25 mouse cellular contexts compared by ENCODE assay signal in genomic region chr11:114119135-114119534, GRCm38 (mm10). TPM values are rescaled to one million over a fixed set of nuclear protein-coding genes. Genes with fewer than 3 reads are reported as not detected.
A peak's percentile ranks its signal among the peaks of the same experiment; 100 is the strongest.
DNase-seq lines count a peak whose midpoint lies in the region; ATAC-seq and TF ChIP-seq lines count a peak whose summit lies in the region.
"Had no signal": no experiment of that assay in that cellular context is flagged by ENCODE, and none has a peak within 500 bp of the region (broad histone marks: within the 10 kb centered on the region; RNA-seq: fewer than 3 reads in every experiment).

No protein-coding gene starts in this region.

- H3K36me3 ChIP-seq in forebrain, embryonic 14.5 days (ENCODE audit: control insufficient read depth, insufficient read depth, low read length): no peaks in the 10 kb centered on the region
- no peaks in the 10 kb centered on the region for H3K36me3 ChIP-seq in forebrain, embryonic 10.5 days (replicated peaks)
- no peaks in the 10 kb centered on the region for H3K36me3 ChIP-seq in neural tube, embryonic 12.5 days
- H3K36me3 ChIP-seq in midbrain, embryonic 14.5 days (ENCODE audit: control insufficient read depth, insufficient read depth, low read length): no peaks in the 10 kb centered on the region
- H3K36me3 ChIP-seq: heart, embryonic 13.5 days; hindbrain, embryonic 15.5 days; kidney, embryonic 15.5 days; liver, embryonic 12.5 days had no signal

- H3K9me3 ChIP-seq in forebrain, embryonic 14.5 days (replicated peaks; ENCODE audit: control insufficient read depth, low read length): no peaks in the 10 kb centered on the region
- H3K9me3 ChIP-seq in forebrain, embryonic 10.5 days: no peaks in the 10 kb centered on the region
- no peaks in the 10 kb centered on the region for H3K9me3 ChIP-seq in neural tube, embryonic 12.5 days
- H3K9me3 ChIP-seq in midbrain, embryonic 14.5 days (ENCODE audit: control insufficient read depth, low read length): no peaks in the 10 kb centered on the region
- H3K9me3 ChIP-seq: heart, embryonic 13.5 days; hindbrain, embryonic 15.5 days; kidney, embryonic 15.5 days; liver, embryonic 12.5 days had no signal

- peaks cover 7% of the 10 kb centered on the region; the same call in 1 of the 2 replicates for H3K4me1 ChIP-seq in forebrain, embryonic 14.5 days (ENCODE audit: control insufficient read depth, insufficient read depth, low read length)
- H3K4me1 ChIP-seq in forebrain, embryonic 10.5 days: peaks cover 25% of the 10 kb centered on the region
- H3K4me1 ChIP-seq in neural tube, embryonic 12.5 days: peaks cover 13% of the 10 kb centered on the region; the same call in 1 of the 2 replicates
- peaks cover 11% of the 10 kb centered on the region; the same call in 1 of the 2 replicates for H3K4me1 ChIP-seq in midbrain, embryonic 14.5 days (ENCODE audit: control insufficient read depth, insufficient read depth, low read length)
- H3K4me1 ChIP-seq: heart, embryonic 13.5 days; liver, embryonic 12.5 days had no signal

- no peak overlapping the region for H3K4me2 ChIP-seq in forebrain, embryonic 14.5 days (ENCODE audit: low read length)
- H3K4me2 ChIP-seq in neural tube, embryonic 12.5 days (replicated peaks): 0 out of 2 replicates have a peak overlapping the region, but pooled peaks have one; percentile 14
- no peak overlapping the region for H3K4me2 ChIP-seq in midbrain, embryonic 14.5 days (ENCODE audit: low read length)
- H3K4me2 ChIP-seq: heart, embryonic 13.5 days; hindbrain, embryonic 15.5 days; kidney, embryonic 15.5 days; liver, embryonic 12.5 days had no signal

- no peak overlapping the region for H3K4me3 ChIP-seq in forebrain, embryonic 14.5 days (ENCODE audit: low read depth, low read length)
- no peak overlapping the region for H3K4me3 ChIP-seq in forebrain, embryonic 10.5 days
- H3K4me3 ChIP-seq in neural tube, embryonic 12.5 days: no peak overlapping the region
- H3K4me3 ChIP-seq in midbrain, embryonic 14.5 days (replicated peaks; ENCODE audit: low read depth, low read length): no peak overlapping the region
- no peak overlapping the region for H3K4me3 ChIP-seq in layer of hippocampus, adult 2 months
- H3K4me3 ChIP-seq: heart, adult 2 months; heart, embryonic 13.5 days; hindbrain, embryonic 15.5 days; kidney, embryonic 15.5 days; liver, embryonic 12.5 days had no signal

- TF ChIP-seq CTCF in layer of hippocampus, adult 2 months (conservative IDR thresholded peaks at IDR 0.05): no peak

- intact Hi-C loops in left cerebral cortex, postnatal 10 days (cut with DNase I): no loop called here

- 10% methylated on average over 9 of the region's 9 CpGs for WGBS in forebrain, embryonic 14.5 days
- 73% methylated on average over 9 of the region's 9 CpGs for WGBS in forebrain, embryonic 10.5 days
- 41% methylated on average over 9 of the region's 9 CpGs for WGBS in neural tube, embryonic 12.5 days
- WGBS in midbrain, embryonic 14.5 days: 62% methylated on average over 9 of the region's 9 CpGs

- H3K27me3 ChIP-seq in forebrain, embryonic 14.5 days (replicated peaks; ENCODE audit: control insufficient read depth, insufficient read depth, low read length): no peaks in the 10 kb centered on the region
- H3K27me3 ChIP-seq in forebrain, embryonic 10.5 days (ENCODE audit: poor library complexity, severe bottlenecking): peaks cover 6% of the 10 kb centered on the region; the same call in 1 of the 2 replicates
- H3K27me3 ChIP-seq in neural tube, embryonic 12.5 days (replicated peaks): no peaks in the 10 kb centered on the region
- H3K27me3 ChIP-seq in midbrain, embryonic 14.5 days (ENCODE audit: control insufficient read depth, insufficient read depth, low read length): no peaks in the 10 kb centered on the region
- H3K27me3 ChIP-seq: heart, embryonic 13.5 days; hindbrain, embryonic 15.5 days; kidney, embryonic 15.5 days; liver, embryonic 12.5 days had no signal

- DNase-seq in forebrain, embryonic 14.5 days (ENCODE audit: low spot score): peak; percentile 40
- no peak for DNase-seq in forebrain, embryonic 10.5 days (ENCODE audit: extremely low spot score, low spot score)
- no peak for DNase-seq in neural tube, embryonic 10.5 days (ENCODE audit: extremely low spot score, low spot score)
- no peak for DNase-seq in midbrain, embryonic 14.5 days
- DNase-seq in left cerebral cortex, postnatal 10 days (ENCODE audit: extremely low spot score in 1 of 2, low spot score in 2 of 2): no peak
- no peak for DNase-seq in layer of hippocampus, adult 2 months (ENCODE audit: low spot score in 2 of 2)
- DNase-seq in ovary, postnatal 10 days (ENCODE audit: low spot score): no peak
- DNase-seq: adrenal gland, postnatal 25 days; cerebellum, adult 9-10 months; forebrain, postnatal 0 days; gastrocnemius, postnatal 25 days; heart, adult 2 months; heart, postnatal 14 days; kidney, postnatal 36 days; layer of hippocampus, adult 9-11 months; lung, adult 18-20 months; lung, postnatal 14 days; spleen, adult 18-20 months had no signal

- no peak for ATAC-seq in forebrain, embryonic 14.5 days
- no peak for ATAC-seq in neural tube, embryonic 12.5 days (ENCODE audit: low FRiP score, low read depth)
- no peak for ATAC-seq in midbrain, embryonic 14.5 days (ENCODE audit: low FRiP score, low TSS enrichment)
- ATAC-seq: forebrain, postnatal 0 days; intestine, embryonic 16.5 days; liver, embryonic 12.5 days had no signal

- no peak overlapping the region for H3K27ac ChIP-seq in forebrain, embryonic 14.5 days (ENCODE audit: low read depth, low read length)
- no peak overlapping the region for H3K27ac ChIP-seq in forebrain, embryonic 10.5 days
- H3K27ac ChIP-seq in neural tube, embryonic 12.5 days: no peak overlapping the region
- 0 out of 2 replicates have a peak overlapping the region, but pooled peaks have one; percentile 5 for H3K27ac ChIP-seq in midbrain, embryonic 14.5 days (replicated peaks; ENCODE audit: low read depth, low read length)
- no peak overlapping the region for H3K27ac ChIP-seq in layer of hippocampus, adult 2 months
- H3K27ac ChIP-seq: heart, adult 2 months; heart, embryonic 13.5 days; hindbrain, embryonic 15.5 days; kidney, embryonic 15.5 days; liver, embryonic 12.5 days had no signal

- 0 out of 2 replicates have a peak overlapping the region, but pooled peaks have one; percentile 29 for H3K9ac ChIP-seq in forebrain, embryonic 14.5 days (ENCODE audit: low read length)
- H3K9ac ChIP-seq in neural tube, embryonic 12.5 days: no peak overlapping the region
- H3K9ac ChIP-seq in midbrain, embryonic 14.5 days (replicated peaks; ENCODE audit: low read length): no peak overlapping the region
- H3K9ac ChIP-seq: forebrain, postnatal 0 days; heart, embryonic 13.5 days; hindbrain, embryonic 15.5 days; kidney, embryonic 15.5 days; liver, embryonic 12.5 days had no signal

RNA-seq across cellular contexts. Expression of gene Sdk2, which starts 52.3 kb away (rescaled TPM):
- polyA plus RNA-seq in forebrain, embryonic 14.5 days (2014; fragmentation: Nextera tagmentation; extraction: Ambion mirVana): 1.1 and 1.6 TPM in 2 replicates
- 0.87 and 1.5 TPM in 2 replicates for polyA plus RNA-seq in forebrain, embryonic 10.5 days (2016; fragmentation: Nextera tagmentation; extraction: Ambion mirVana)
- polyA plus RNA-seq in neural tube, embryonic 12.5 days (2016; fragmentation: Nextera tagmentation; extraction: Ambion mirVana): 6.2 and 7.1 TPM in 2 replicates
- 3.5 and 5.3 TPM in 2 replicates for polyA plus RNA-seq in midbrain, embryonic 14.5 days (2014; fragmentation: Nextera tagmentation; extraction: Ambion mirVana)
- 10 to 100 TPM; 32.2 to 34.5 TPM for total RNA-seq in left cerebral cortex, postnatal 10 days (2021)
- total RNA-seq in layer of hippocampus, adult 2 months (2021): 10 to 100 TPM; 22.2 to 24.8 TPM
- total RNA-seq: megakaryocyte progenitor cell, adult 5-6 weeks had no signal
